Mouse (Mus musculus) urinary bladder, postnatal 14 days (tissue): Measurements from ENCODE around the gene Ascl2.

Experiments
- DNase-seq: peaks from one replicate; pipeline ENCODE4 v3.0.0; 2021; ENCODE audit warnings: low spot score

The Ascl2 gene

DNA sequence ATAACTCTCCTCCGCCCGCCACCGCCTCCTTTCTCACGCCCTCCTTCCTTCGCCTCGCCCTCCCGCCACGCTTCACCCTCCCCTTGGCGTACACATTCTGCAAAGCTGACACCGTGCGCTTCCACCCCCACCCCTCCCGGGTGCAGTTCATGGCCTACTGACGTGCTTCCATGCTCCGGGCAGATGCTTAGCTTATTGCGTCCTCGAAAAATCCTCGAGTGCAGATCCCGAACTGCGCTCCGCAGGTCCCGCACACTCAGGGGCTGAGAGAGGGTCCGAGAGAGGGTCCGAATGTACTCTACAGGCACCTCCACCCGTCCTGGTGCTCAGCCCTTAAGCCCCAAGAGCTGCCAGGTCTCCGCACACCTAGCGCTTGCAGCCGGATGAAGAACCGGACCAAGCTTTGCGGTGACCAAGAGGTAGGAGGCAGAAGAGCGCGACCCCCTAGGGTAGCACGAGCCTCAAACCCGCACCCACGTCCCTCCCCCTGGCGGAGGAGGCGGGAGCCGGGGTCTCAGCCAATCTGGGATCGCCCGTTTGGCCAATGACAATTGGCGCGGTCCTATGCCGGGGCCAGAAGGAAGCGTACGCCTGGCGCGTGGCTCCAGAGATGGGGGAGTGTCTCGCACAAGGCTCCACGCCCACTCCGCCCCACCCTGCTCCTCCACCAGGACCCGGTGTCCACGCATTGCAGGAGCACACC is at the start of gene Ascl2:
Gene Ascl2 (minus strand): TSS at position 456 of the 703 bp plus-strand sequence.
- DNase-seq: peak; percentile 48

DNA sequence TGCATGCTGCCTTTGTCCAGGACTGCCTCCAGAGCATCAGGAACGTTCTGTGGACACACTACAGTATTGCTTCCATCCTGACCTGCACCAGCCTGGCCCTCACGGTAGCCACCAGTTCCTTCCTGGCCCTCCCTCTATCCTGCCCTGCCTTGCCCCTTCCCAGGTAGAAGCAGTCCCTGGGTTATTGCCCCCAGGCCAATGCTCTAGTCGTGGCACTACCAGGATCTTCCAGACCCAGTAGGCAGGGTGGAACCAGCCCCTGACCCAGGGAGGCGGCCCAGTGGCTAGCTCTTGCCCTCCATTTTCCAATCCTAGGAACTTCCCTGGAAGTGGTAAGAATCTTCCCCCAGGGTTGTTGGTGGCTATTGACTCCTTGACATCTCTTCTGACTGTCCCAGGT is 48.1 kb upstream of the Ascl2 start:
- DNase-seq: no peak

GRCm38 (mm10) chr7:143016424-143017142 is 47.5 kb upstream of the Ascl2 start:
- no peak for DNase-seq

- peak; percentile 76 for DNase-seq
Observed at GRCm38 (mm10) chr7:143015755-143016423, 46.8 kb upstream of the Ascl2 start.

DNA sequence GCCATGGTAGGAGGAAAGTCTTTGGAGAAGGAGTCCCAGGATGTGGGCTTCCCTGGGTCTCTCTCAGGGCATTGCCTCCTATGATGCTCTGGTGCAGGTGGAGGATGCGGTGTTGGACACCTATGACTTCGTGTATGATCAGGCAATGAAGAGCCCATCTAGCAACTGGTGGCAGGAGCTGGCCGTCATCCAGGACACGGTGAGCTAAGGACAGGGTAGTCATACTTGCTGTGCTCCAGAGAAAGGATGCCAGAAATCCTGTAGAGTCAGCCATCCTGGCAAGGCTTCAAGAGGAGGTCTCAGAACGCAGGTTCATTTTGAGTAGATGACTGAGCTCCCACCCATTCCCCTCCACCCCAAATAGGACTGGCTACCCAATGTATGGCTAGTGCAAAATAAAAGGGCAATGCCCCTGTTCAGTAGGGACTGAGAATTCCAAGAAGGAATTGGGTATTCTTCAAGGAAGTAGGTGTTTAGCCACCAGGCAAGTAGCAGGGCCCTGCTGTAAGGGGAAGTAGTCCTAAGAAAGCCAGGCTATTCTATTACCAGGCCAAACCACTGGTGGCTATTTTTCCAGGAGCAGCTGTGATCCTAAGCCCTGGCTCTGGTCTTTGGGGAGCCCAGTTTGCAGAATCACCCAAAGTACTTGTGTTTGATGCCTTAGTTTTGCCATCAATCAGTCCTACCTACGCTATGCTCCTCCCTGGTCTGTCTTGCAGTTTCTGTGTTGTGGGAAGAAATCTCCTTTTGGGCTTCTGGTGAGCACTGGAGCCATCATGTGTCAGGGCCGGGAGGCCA is 46.0 kb upstream of the Ascl2 start:
- DNase-seq: peak; percentile 38

GRCm38 (mm10) chr7:143013420-143014178 is 44.5 kb upstream of the Ascl2 start:
- DNase-seq: peak; percentile 86

- peak; percentile 60 for DNase-seq
Observed at GRCm38 (mm10) chr7:143012230-143012875, 43.3 kb upstream of the Ascl2 start.

- DNase-seq: no peak
Observed at GRCm38 (mm10) chr7:143011226-143011625, 42.2 kb upstream of the Ascl2 start.

DNA sequence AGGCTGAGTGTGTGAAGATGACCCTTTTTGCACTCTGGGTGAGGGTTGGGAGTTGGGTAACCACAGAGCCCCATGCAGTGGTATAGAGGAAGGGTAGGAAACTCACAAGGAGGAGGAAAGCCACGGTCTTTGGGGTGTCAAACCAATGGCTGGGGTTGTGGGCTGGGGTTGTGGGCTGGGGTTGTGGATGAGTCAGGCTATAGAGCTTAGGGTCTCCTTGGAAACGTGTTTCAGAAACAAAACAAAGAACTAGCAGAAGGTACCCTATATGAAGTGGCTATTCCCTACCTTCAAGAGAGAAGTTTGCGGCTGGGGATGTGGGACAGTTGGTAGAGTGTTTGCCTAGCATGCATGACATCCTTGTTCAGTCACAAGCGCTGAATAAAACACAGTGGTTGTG is 40.9 kb upstream of the Ascl2 start:
- DNase-seq: no peak

- peak; percentile 46 for DNase-seq
Observed at GRCm38 (mm10) chr7:143008996-143009665, 40.1 kb upstream of the Ascl2 start.

DNA sequence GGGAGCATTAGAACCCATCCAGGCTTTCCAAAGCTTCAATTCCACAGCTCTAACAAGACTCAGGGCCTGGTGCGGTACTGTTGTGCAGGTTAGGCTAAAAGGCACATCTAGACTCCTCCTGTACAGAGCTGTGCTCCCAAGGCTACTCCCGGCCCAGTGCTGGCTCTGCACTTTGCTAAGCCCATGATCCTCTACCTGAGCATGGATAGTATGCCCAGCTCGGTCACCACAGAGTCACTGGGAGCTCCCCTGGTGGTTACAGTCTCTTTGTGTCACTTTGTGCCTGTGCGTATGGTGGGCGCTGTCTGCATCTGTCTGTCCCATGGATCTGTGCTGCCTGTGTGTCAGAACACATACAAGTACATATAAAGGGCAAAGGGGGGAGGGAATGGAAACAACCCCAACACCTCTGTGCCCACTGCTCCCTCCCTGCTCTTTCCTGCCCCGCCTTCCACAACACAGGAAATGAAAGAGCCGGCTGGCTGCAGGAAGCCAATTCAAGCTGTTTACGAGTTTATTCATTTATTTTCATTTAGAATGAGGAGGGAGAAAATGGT is 39.4 kb upstream of the Ascl2 start:
- peak; percentile 47 for DNase-seq

- DNase-seq: peak; percentile 96
Observed at GRCm38 (mm10) chr7:143007599-143008369, 38.7 kb upstream of the Ascl2 start.

GRCm38 (mm10) chr7:143006756-143007598 is 37.9 kb upstream of the Ascl2 start:
- DNase-seq: no peak

GRCm38 (mm10) chr7:143006097-143006755 is 37.2 kb upstream of the Ascl2 start:
- DNase-seq: no peak

- DNase-seq: no peak
Observed at GRCm38 (mm10) chr7:143005344-143006096, 36.5 kb upstream of the Ascl2 start.

DNA sequence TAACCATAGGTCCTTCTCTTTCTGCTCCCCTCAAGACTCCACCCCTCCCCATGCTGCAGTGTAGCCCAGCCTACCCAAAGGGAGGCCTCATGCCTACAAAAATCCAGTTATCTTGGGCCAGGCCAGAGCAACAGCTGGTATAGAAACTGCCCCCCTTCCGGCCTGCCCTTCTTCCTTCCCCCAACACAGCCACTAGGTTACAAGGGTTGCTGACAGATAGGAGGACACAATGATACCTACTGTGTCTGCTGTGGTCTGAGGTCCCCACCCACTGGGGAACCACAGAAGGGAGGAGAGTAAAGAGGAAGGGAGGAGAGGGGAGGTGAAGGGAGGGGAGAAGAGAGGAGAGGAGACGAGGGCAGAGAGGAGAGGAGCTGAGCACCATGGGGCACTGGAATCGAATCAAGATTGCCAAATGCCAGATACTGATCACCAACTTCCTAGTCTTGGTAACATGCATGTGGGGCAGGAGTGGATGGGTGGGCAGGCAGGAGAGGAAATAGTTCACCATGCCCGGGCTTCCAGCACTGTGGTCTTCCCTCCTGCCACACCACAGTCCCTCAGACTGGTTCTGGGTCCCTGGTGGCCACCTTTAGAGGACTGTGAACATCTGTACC is 35.8 kb upstream of the Ascl2 start, which contains the start of gene Tspan32:
Gene Tspan32 (plus strand): TSS at position 320 of the 617 bp plus-strand sequence.
- DNase-seq: no peak
